Mouse (Mus musculus) ES-Bruce4 (cell line): ENCODE measurements around the gene Manba.

Experiments used
- CTCF ChIP-seq: IDR thresholded peaks from one replicate; pipeline ENCODE4 v1.8.1; 2011; ENCODE audit warnings: low read depth, low read length
- POLR2A ChIP-seq: IDR thresholded peaks from one replicate; pipeline ENCODE4 v1.8.1; 2011; ENCODE audit warnings: low read length; ENCODE audit not compliant: insufficient read depth

- TF ChIP-seq CTCF (no peak), POLR2A (no peak)
Measured at GRCm38 (mm10) chr3:135505916-135506482, 20.6 kb downstream of the Manba start.
